ENCODE assay signal across 8 mouse cellular contexts in genomic region chr2:152828011-152828370, GRCm38 (mm10). TPM values are rescaled to one million over a fixed set of nuclear protein-coding genes. Genes with fewer than 3 reads are reported as not detected.
DNase-seq lines count a peak whose midpoint lies in the region; ATAC-seq and TF ChIP-seq lines count a peak whose summit lies in the region.

No protein-coding gene starts in this region.

- no peaks in the 10 kb centered on the region for H3K36me3 ChIP-seq in hindbrain, postnatal 0 days (ENCODE audit: insufficient read depth, low read length)
- H3K36me3 ChIP-seq in liver, embryonic 16.5 days (ENCODE audit: control insufficient read depth, insufficient read depth), result peaks cover 6% of the 10 kb centered on the region

- peaks cover 41% of the 10 kb centered on the region for H3K4me1 ChIP-seq in bone marrow macrophage, adult 2 months (ENCODE audit: control insufficient read depth, insufficient read depth, low read length)
- H3K4me1 ChIP-seq in hindbrain, postnatal 0 days (ENCODE audit: insufficient read depth, low read length), result peaks cover 38% of the 10 kb centered on the region
- peaks cover 61% of the 10 kb centered on the region for H3K4me1 ChIP-seq in liver, embryonic 16.5 days (ENCODE audit: control insufficient read depth, low read depth, low read length)

- peak overlapping the region; percentile 84 for H3K4me2 ChIP-seq in hindbrain, postnatal 0 days (ENCODE audit: low read depth, low read length)
- peak overlapping the region; percentile 75 for H3K4me2 ChIP-seq in liver, embryonic 16.5 days (ENCODE audit: low read depth, low read length)

- intact Hi-C loops in gastrocnemius, adult 2 months (cut with DNase I), result no loop called here
- intact Hi-C loops in left cerebral cortex, postnatal 36 days (cut with DNase I), result no loop called here
- intact Hi-C loops in left cerebral cortex, postnatal 14 days (cut with DNase I), result no loop called here

- no peak for TF ChIP-seq CTCF in gastrocnemius, adult 2 months (IDR thresholded peaks at IDR 0.05)
- TF ChIP-seq CTCF in bone marrow macrophage, adult 2 months (IDR thresholded peaks at IDR 0.05; ENCODE audit: low read depth, low read length), result no peak
- no peak for TF ChIP-seq CTCF in hindbrain, postnatal 0 days (IDR thresholded peaks at IDR 0.05; ENCODE audit: low read depth)

- H3K27ac ChIP-seq in gastrocnemius, adult 2 months, result peak overlapping the region; percentile 99
- H3K27ac ChIP-seq in bone marrow macrophage, adult 2 months (ENCODE audit: insufficient read depth, low read depth, low read length), result no peak overlapping the region
- H3K27ac ChIP-seq in hindbrain, postnatal 0 days, result peak overlapping the region; percentile 0; the same call in 1 of the 2 replicates
- peak overlapping the region; percentile 96 for H3K27ac ChIP-seq in liver, embryonic 16.5 days (ENCODE audit: low read length)

- ATAC-seq in hindbrain, postnatal 0 days, result no peak
- no peak for ATAC-seq in liver, embryonic 16.5 days (ENCODE audit: low read depth)

- H3K27me3 ChIP-seq in hindbrain, postnatal 0 days (ENCODE audit: insufficient read depth, low read length), result no peaks in the 10 kb centered on the region
- H3K27me3 ChIP-seq in liver, embryonic 16.5 days (ENCODE audit: control insufficient read depth, insufficient read depth, low read depth, low read length), result no peaks in the 10 kb centered on the region

- no peaks in the 10 kb centered on the region for H3K9me3 ChIP-seq in hindbrain, postnatal 0 days (ENCODE audit: low read length)
- no peaks in the 10 kb centered on the region for H3K9me3 ChIP-seq in liver, embryonic 16.5 days (replicated peaks; ENCODE audit: control insufficient read depth, low read length)

- H3K9ac ChIP-seq in hindbrain, postnatal 0 days (replicated peaks; ENCODE audit: low read length), result peak overlapping the region; percentile 31
- H3K9ac ChIP-seq in liver, embryonic 16.5 days (ENCODE audit: low read depth, low read length), result peak overlapping the region; percentile 98

- peak overlapping the region; percentile 80 for H3K4me3 ChIP-seq in gastrocnemius, adult 2 months
- peak overlapping the region; percentile 67 for H3K4me3 ChIP-seq in bone marrow macrophage, adult 2 months (ENCODE audit: insufficient read depth, low read length)
- peak overlapping the region; percentile 66 for H3K4me3 ChIP-seq in hindbrain, postnatal 0 days (ENCODE audit: low read length)
- H3K4me3 ChIP-seq in liver, embryonic 16.5 days (ENCODE audit: low read depth, low read length), result peak overlapping the region; percentile 88

- TF ChIP-seq POLR2A in bone marrow macrophage, adult 2 months (IDR thresholded peaks at IDR 0.05; ENCODE audit: borderline replicate concordance, low read depth, low read length), result no peak

- WGBS in hindbrain, postnatal 0 days, result 55% methylated on average over 4 of the region's 4 CpGs
- 72% methylated on average over 4 of the region's 4 CpGs for WGBS in liver, embryonic 16.5 days (ENCODE audit: insufficient replicate concordance)

- no peak for DNase-seq in gastrocnemius, adult 2 months
- DNase-seq in gastrocnemius, adult 18-20 months (ENCODE audit: low spot score), result no peak
- no peak for DNase-seq in hindbrain, postnatal 0 days (ENCODE audit: low spot score)
- DNase-seq in c-Kit-positive CD71-positive TER-119-positive erythroid progenitor cells, embryonic 14.5 days (ENCODE audit: low spot score), result no peak
- no peak for DNase-seq in left cerebral cortex, postnatal 36 days (ENCODE audit: low spot score in 2 of 2)
- no peak for DNase-seq in left cerebral cortex, postnatal 14 days (ENCODE audit: low spot score in 2 of 2)

RNA-seq across cellular contexts. Expression of gene Bcl2l1, which starts 3.5 kb away (rescaled TPM):
- 10 to 100 TPM; 15.7 to 40.3 TPM for total RNA-seq in gastrocnemius, adult 2 months (2021)
- 10 to 100 TPM; 20.6 to 30.6 TPM for total RNA-seq in gastrocnemius, adult 18-20 months (2021)
- 29.0 and 30.8 TPM in 2 replicates for polyA plus RNA-seq in bone marrow macrophage, adult 2 months (2012; ENCODE audit: insufficient read depth, insufficient read length, missing spikeins)
- total RNA-seq in hindbrain, postnatal 0 days (2014; rRNA removed), result 130 and 135 TPM in 2 replicates
- polyA plus RNA-seq in hindbrain, postnatal 0 days (2015; fragmentation: Nextera tagmentation; extraction: Ambion mirVana), result 110 and 123 TPM in 2 replicates
- polyA plus RNA-seq in liver, embryonic 16.5 days (2015; fragmentation: Nextera tagmentation; extraction: Ambion mirVana), result 213 and 241 TPM in 2 replicates
- total RNA-seq in left cerebral cortex, postnatal 36 days (2021), result 100 to 1,000 TPM; 128 to 133 TPM
- total RNA-seq in left cerebral cortex, postnatal 14 days (2021), result 100 to 1,000 TPM; 120 to 127 TPM

RNA-seq across cellular contexts. Expression of gene Tpx2, which starts 19.8 kb away (rescaled TPM):
- total RNA-seq in gastrocnemius, adult 2 months (2021), result 1 to 10 TPM; 1.1 to 1.7 TPM
- 1 to 10 TPM; 1.6 to 5.3 TPM for total RNA-seq in gastrocnemius, adult 18-20 months (2021)
- polyA plus RNA-seq in bone marrow macrophage, adult 2 months (2012; ENCODE audit: insufficient read depth, insufficient read length, missing spikeins), result 35.1 and 38.3 TPM in 2 replicates
- 8.1 and 15.6 TPM in 2 replicates for total RNA-seq in hindbrain, postnatal 0 days (2014; rRNA removed)
- 14.3 and 21.0 TPM in 2 replicates for polyA plus RNA-seq in hindbrain, postnatal 0 days (2015; fragmentation: Nextera tagmentation; extraction: Ambion mirVana)
- 57.7 and 58.9 TPM in 2 replicates for polyA plus RNA-seq in liver, embryonic 16.5 days (2015; fragmentation: Nextera tagmentation; extraction: Ambion mirVana)
- 1 to 10 TPM; 3.2 to 3.6 TPM for total RNA-seq in left cerebral cortex, postnatal 36 days (2021)
- 1 to 10 TPM; 2.6 to 3.0 TPM for total RNA-seq in left cerebral cortex, postnatal 14 days (2021)
